Mouse (Mus musculus): Measurements from ENCODE around the gene Cdip1. TPM values are rescaled to one million over a fixed set of nuclear protein-coding genes. Genes with fewer than 3 reads are reported as not detected.

The Cdip1 gene
- polyA plus RNA-seq, 1 experiment from 2014 or later: 104 TPM

- no peak overlapping the region for H3K4me3 ChIP-seq (ENCODE audit: low read depth, low read length)
Measured at GRCm38 (mm10) chr16:4727526-4727925, 62.6 kb downstream of the Cdip1 start.

DNA sequence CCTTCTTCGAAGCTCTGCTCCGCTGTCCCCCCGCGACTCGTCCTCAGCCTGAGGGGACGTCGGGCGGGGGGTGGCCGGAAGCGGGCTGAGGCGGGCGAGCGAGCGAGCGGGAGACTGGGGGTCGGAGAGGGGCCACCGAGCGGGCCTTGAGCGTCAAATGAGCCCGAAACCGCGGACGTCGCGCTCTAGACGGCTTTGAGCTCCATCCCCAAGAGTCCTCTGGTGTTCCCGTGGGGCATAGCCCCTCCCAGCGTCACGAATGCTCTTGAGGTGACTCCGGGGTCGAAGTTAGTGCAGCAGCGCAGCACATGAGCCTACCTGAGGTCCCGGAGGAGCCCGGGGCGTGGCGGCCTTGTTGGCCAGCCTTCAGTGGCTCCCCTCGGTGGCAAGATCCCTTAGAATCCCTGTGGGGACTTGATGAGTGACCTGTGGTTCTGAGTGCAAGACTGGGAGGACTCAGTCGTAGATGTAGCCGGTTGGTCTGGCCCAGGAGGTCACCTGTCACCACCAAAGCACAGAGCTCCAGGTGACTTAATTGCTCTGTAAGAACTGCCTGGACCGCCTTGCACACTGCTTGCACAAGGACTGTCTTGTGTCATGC is 63.5 kb downstream of the Cdip1 start:
- peak overlapping the region; percentile 60; the same call in 1 of the 2 replicates for H3K27ac ChIP-seq (ENCODE audit: low read depth, low read length)
- H3K9ac ChIP-seq (ENCODE audit: low read length): peak overlapping the region; percentile 90
- no peaks in the 10 kb centered on the region for H3K9me3 ChIP-seq (ENCODE audit: control insufficient read depth, low read length)
- H3K4me1 ChIP-seq (ENCODE audit: control insufficient read depth, insufficient read depth, low read length): peaks cover 6% of the 10 kb centered on the region; the same call in 1 of the 2 replicates
- peak; percentile 67; the same call in 1 of the 2 replicates for ATAC-seq (ENCODE audit: insufficient read depth, low FRiP score, low TSS enrichment)
- H3K4me2 ChIP-seq (ENCODE audit: low read depth): peak overlapping the region; percentile 87
- peak overlapping the region; percentile 85 for H3K4me3 ChIP-seq (ENCODE audit: low read depth, low read length)
- H3K36me3 ChIP-seq (ENCODE audit: control insufficient read depth, insufficient read depth, low read length): no peaks in the 10 kb centered on the region
- DNase-seq (ENCODE audit: low spot score): no peak
- no peaks in the 10 kb centered on the region for H3K27me3 ChIP-seq (ENCODE audit: control insufficient read depth, insufficient read depth, low read length)
- 1% methylated on average over 40 of the region's 40 CpGs for WGBS

More at GRCm38 (mm10) chr16:4727526-4727925, 62.6 kb downstream of the Cdip1 start:
- Histone ChIP-seq H3K9ac (ENCODE audit: low read length) (no peak overlapping the region), H3K36me3 (ENCODE audit: control insufficient read depth, insufficient read depth, low read length) (no peaks in the 10 kb centered on the region), H3K4me2 (ENCODE audit: low read depth) (peak overlapping the region; percentile 87; the same call in 1 of the 2 replicates), H3K4me1 (ENCODE audit: control insufficient read depth, insufficient read depth, low read length) (peaks cover 6% of the 10 kb centered on the region; the same call in 1 of the 2 replicates), H3K9me3 (ENCODE audit: control insufficient read depth, low read length) (no peaks in the 10 kb centered on the region), H3K27me3 (ENCODE audit: control insufficient read depth, insufficient read depth, low read length) (no peaks in the 10 kb centered on the region), H3K27ac (ENCODE audit: low read depth, low read length) (no peak overlapping the region)
- DNase-seq (ENCODE audit: low spot score) (no peak), ATAC-seq (ENCODE audit: insufficient read depth, low FRiP score, low TSS enrichment) (no peak)
- WGBS: 100% methylated on average over 1 of the region's 1 CpGs

DNA sequence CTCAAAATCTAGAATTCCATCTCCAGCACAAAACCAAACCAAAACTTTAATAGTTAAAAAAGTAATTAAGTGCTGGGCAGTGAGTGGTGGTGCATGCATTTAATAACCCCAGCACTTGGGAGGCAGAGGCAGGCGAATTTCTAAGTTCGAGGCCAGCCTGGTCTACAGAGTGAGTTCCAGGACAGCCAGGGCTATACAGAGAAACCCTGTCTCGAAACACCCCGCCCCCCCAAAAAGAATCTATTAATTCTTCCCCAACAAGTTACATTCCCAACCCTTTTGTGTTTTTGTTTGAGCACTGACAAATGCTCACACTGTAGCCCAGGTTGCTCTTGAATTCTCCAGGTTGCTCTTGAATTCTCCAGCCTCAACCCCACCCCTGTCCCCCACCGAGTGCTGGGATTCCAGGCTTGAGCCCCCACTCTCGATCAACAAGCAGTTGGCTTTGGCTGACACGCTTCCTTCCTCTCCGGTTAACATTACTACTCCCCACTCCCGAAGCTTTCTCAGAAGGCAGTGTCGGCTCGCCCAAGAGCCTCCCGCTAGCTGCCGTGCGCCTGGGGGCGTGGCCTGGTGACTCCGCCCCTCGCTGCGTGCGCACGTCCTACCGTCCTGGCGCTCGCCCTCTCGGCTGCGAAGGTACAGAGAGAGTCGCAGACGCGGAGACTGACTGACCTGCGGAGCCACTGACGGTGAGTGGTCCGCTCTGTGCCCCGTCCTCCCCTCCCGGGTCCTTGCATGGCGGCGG is 64.1 kb downstream of the Cdip1 start, which contains the start of gene Hmox2:
Gene Hmox2, plus strand, starts transcription at position 582 of the 748 bp plus-strand sequence.
- Histone ChIP-seq H3K4me2 (ENCODE audit: low read depth) (peak within 1 kb of the TSS; percentile 87), H3K9me3 (ENCODE audit: control insufficient read depth, low read length) (no peaks in the 10 kb centered on the region), H3K4me1 (ENCODE audit: control insufficient read depth, insufficient read depth, low read length) (peaks cover 6% of the 10 kb centered on the region; the same call in 1 of the 2 replicates), H3K27me3 (ENCODE audit: control insufficient read depth, insufficient read depth, low read length) (no peaks in the 10 kb centered on the region), H3K9ac (ENCODE audit: low read length) (peak within 1 kb of the TSS; percentile 90), H3K4me3 (ENCODE audit: low read depth, low read length) (peak within 1 kb of the TSS; percentile 85), H3K36me3 (ENCODE audit: control insufficient read depth, insufficient read depth, low read length) (no peaks in the 10 kb centered on the region), H3K27ac (ENCODE audit: low read depth, low read length) (peak within 1 kb of the TSS; percentile 60; the same call in 1 of the 2 replicates)
- ATAC-seq (ENCODE audit: insufficient read depth, low FRiP score, low TSS enrichment) (peak; percentile 93), DNase-seq (ENCODE audit: low spot score) (peak; percentile 96)
- 6% methylated on average over 35 of the region's 35 CpGs for WGBS

DNA sequence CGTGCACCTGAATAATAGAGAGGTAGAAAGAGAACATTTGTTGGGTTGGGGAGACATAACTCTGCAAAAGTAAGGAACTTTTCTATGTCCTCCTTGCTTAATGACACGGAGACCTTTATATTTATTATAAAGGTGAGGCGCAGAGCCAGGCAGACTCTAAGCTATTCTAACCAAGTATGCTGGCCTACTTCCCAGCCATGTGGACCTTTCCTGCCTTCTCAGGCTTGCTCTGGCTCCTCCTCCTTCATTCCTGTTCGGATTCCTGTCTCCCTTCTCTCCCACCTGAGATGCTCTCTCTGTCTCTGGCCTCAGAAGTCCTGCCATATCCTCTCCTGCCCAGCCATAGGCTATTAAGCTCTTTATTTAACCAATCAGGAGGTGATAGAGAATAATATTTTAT is 64.8 kb downstream of the Cdip1 start:
- no peak for DNase-seq (ENCODE audit: low spot score)
- no peaks in the 10 kb centered on the region for H3K36me3 ChIP-seq (ENCODE audit: control insufficient read depth, insufficient read depth, low read length)
- H3K9ac ChIP-seq (ENCODE audit: low read length): no peak overlapping the region
- H3K4me3 ChIP-seq (ENCODE audit: low read depth, low read length): no peak overlapping the region
- ATAC-seq (ENCODE audit: insufficient read depth, low FRiP score, low TSS enrichment): no peak
- 80% methylated on average over 4 of the region's 4 CpGs for WGBS
- H3K4me1 ChIP-seq (ENCODE audit: control insufficient read depth, insufficient read depth, low read length): peaks cover 6% of the 10 kb centered on the region; the same call in 1 of the 2 replicates
- no peaks in the 10 kb centered on the region for H3K27me3 ChIP-seq (ENCODE audit: control insufficient read depth, insufficient read depth, low read length)
- no peak overlapping the region for H3K4me2 ChIP-seq (ENCODE audit: low read depth)
- no peak overlapping the region for H3K27ac ChIP-seq (ENCODE audit: low read depth, low read length)
- no peaks in the 10 kb centered on the region for H3K9me3 ChIP-seq (ENCODE audit: control insufficient read depth, low read length)

GRCm38 (mm10) chr16:4722915-4723209 is 67.2 kb downstream of the Cdip1 start:
- ATAC-seq (ENCODE audit: insufficient read depth, low FRiP score, low TSS enrichment): no peak
- H3K9ac ChIP-seq (ENCODE audit: low read length): no peak overlapping the region
- 83% methylated on average over 3 of the region's 3 CpGs for WGBS

GRCm38 (mm10) chr16:4722128-4722914 is 67.8 kb downstream of the Cdip1 start:
- DNase-seq (ENCODE audit: low spot score) (no peak), ATAC-seq (ENCODE audit: insufficient read depth, low FRiP score, low TSS enrichment) (no peak)
- no peaks in the 10 kb centered on the region for H3K27me3 ChIP-seq (ENCODE audit: control insufficient read depth, insufficient read depth, low read length)
- WGBS: 82% methylated on average over 7 of the region's 7 CpGs
- H3K4me3 ChIP-seq (ENCODE audit: low read depth, low read length): no peak overlapping the region
- no peaks in the 10 kb centered on the region for H3K9me3 ChIP-seq (ENCODE audit: control insufficient read depth, low read length)
- no peak overlapping the region for H3K9ac ChIP-seq (ENCODE audit: low read length)
- H3K4me1 ChIP-seq (ENCODE audit: control insufficient read depth, insufficient read depth, low read length): peaks cover 6% of the 10 kb centered on the region
- no peaks in the 10 kb centered on the region for H3K36me3 ChIP-seq (ENCODE audit: control insufficient read depth, insufficient read depth, low read length)
- no peak overlapping the region for H3K4me2 ChIP-seq (ENCODE audit: low read depth)
- no peak overlapping the region for H3K27ac ChIP-seq (ENCODE audit: low read depth, low read length)

More at GRCm38 (mm10) chr16:4722915-4723209, 67.2 kb downstream of the Cdip1 start:
- H3K9me3 ChIP-seq (ENCODE audit: control insufficient read depth, low read length): no peaks in the 10 kb centered on the region
- H3K4me3 ChIP-seq (ENCODE audit: low read depth, low read length): no peak overlapping the region
- no peaks in the 10 kb centered on the region for H3K36me3 ChIP-seq (ENCODE audit: control insufficient read depth, insufficient read depth, low read length)
- DNase-seq (ENCODE audit: low spot score): no peak
- peaks cover 6% of the 10 kb centered on the region; the same call in 1 of the 2 replicates for H3K4me1 ChIP-seq (ENCODE audit: control insufficient read depth, insufficient read depth, low read length)
- H3K27ac ChIP-seq (ENCODE audit: low read depth, low read length): no peak overlapping the region
- H3K27me3 ChIP-seq (ENCODE audit: control insufficient read depth, insufficient read depth, low read length): no peaks in the 10 kb centered on the region
- no peak overlapping the region for H3K4me2 ChIP-seq (ENCODE audit: low read depth)

GRCm38 (mm10) chr16:4718753-4719518 is 71.2 kb downstream of the Cdip1 start, which contains the start of gene Nmral1:
Nmral1 (minus strand) TSS chr16:4719356.
- DNase-seq (ENCODE audit: low spot score) (peak; percentile 85), ATAC-seq (ENCODE audit: insufficient read depth, low FRiP score, low TSS enrichment) (peak; percentile 91)
- WGBS: 10% methylated on average over 33 of the region's 33 CpGs
- Histone ChIP-seq H3K4me3 (ENCODE audit: low read depth, low read length) (peak within 1 kb of the TSS; percentile 73), H3K27me3 (ENCODE audit: control insufficient read depth, insufficient read depth, low read length) (no peaks in the 10 kb centered on the region), H3K4me1 (ENCODE audit: control insufficient read depth, insufficient read depth, low read length) (no peaks in the 10 kb centered on the region; the same call in 1 of the 2 replicates), H3K36me3 (ENCODE audit: control insufficient read depth, insufficient read depth, low read length) (peaks cover 21% of the 10 kb centered on the region), H3K4me2 (ENCODE audit: low read depth) (peak within 1 kb of the TSS; percentile 60), H3K9ac (ENCODE audit: low read length) (peak within 1 kb of the TSS; percentile 89), H3K27ac (ENCODE audit: low read depth, low read length) (peak within 1 kb of the TSS; percentile 74), H3K9me3 (ENCODE audit: control insufficient read depth, low read length) (no peaks in the 10 kb centered on the region)

DNA sequence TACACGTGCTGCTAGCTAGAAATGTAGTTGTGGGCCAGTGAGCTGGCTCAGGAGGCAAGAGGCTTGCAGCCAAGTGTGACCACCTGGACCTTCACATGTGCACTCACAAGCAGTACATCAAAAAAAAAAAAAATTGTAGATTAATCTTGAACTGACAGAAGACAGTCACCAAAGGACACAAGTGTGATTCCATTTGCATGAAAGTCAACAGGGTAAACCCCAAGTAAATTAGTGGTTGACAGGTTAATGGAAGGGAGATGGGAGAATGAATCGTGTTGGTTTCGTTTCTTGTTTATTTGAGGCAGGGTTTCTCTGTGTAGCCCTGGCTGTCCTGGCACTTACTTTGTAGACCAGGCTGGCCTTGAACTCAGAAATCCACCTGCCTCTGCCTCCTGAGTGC is 72.2 kb downstream of the Cdip1 start:
- H3K27ac ChIP-seq (ENCODE audit: low read depth, low read length): no peak overlapping the region

More for the DNA sequence above, 72.2 kb downstream of the Cdip1 start:
- DNase-seq (ENCODE audit: low spot score): no peak
- no peak overlapping the region for H3K9ac ChIP-seq (ENCODE audit: low read length)
- no peak for ATAC-seq (ENCODE audit: insufficient read depth, low FRiP score, low TSS enrichment)
- no peaks in the 10 kb centered on the region; the same call in 1 of the 2 replicates for H3K4me1 ChIP-seq (ENCODE audit: control insufficient read depth, insufficient read depth, low read length)
- no peaks in the 10 kb centered on the region for H3K9me3 ChIP-seq (ENCODE audit: control insufficient read depth, low read length)
- H3K36me3 ChIP-seq (ENCODE audit: control insufficient read depth, insufficient read depth, low read length): peaks cover 24% of the 10 kb centered on the region
- peak overlapping the region; percentile 73 for H3K4me3 ChIP-seq (ENCODE audit: low read depth, low read length)
- 46% methylated on average over 3 of the region's 3 CpGs for WGBS
- H3K4me2 ChIP-seq (ENCODE audit: low read depth): peak overlapping the region; percentile 60
- H3K27me3 ChIP-seq (ENCODE audit: control insufficient read depth, insufficient read depth, low read length): no peaks in the 10 kb centered on the region

Measured in neural tube, embryonic 11.5 days (tissue).